Mouse (Mus musculus): ENCODE results near the gene Mical3.

DNA sequence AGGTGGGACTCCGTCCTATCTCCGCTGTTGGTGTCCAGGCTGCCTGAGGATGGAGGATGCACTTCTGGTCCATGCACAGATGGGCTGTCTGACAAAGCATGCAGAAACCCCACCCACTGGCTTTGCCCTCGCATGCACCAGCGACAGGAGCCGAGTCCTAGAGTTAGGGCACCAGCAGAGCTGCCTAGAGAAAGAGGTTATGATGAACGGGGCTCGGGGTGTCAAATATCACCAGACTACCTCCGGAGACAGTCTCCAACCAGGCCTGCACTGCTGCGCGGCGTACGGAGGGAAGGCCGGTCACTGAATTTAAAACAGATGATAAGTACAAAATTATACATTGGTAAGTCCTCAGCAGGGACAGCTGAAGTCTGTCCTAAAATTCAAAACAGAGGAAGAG is 165.0 kb downstream of the Mical3 start:
- TF ChIP-seq CTCF (IDR thresholded peaks at IDR 0.05) (no peak), POLR2A (IDR thresholded peaks at IDR 0.05; ENCODE audit: insufficient read depth, low read depth, low read length) (no peak), EP300 (IDR thresholded peaks at IDR 0.05; ENCODE audit: insufficient read depth, low read depth, low read length) (no peak)
